Mouse (Mus musculus) erythroblast, embryonic 14.5 days (primary cell): ENCODE measurements around the gene Klhl42.

ENCODE experiments used
- GATA1 ChIP-seq: IDR thresholded peaks from 2 replicates; pipeline ENCODE4 v1.6.1; 2012; ENCODE audit warnings: low read length, inconsistent platforms, mixed read lengths
- TAL1 ChIP-seq: IDR thresholded peaks from 3 replicates; pipeline ENCODE4 v1.6.1; 2012; ENCODE audit warnings: low read length, inconsistent platforms, mixed read lengths

- TF ChIP-seq TAL1, result no peak
- no peak for TF ChIP-seq GATA1
Observed at GRCm38 (mm10) chr6:147155085-147155484, 63.9 kb downstream of the Klhl42 start.
